Mouse (Mus musculus): ENCODE data around the gene Noct. TPM values are rescaled to one million over a fixed set of nuclear protein-coding genes. Genes with fewer than 3 reads are reported as not detected.

The Noct gene
- polyA plus RNA-seq, 1 experiment, result not detected

GRCm38 (mm10) chr3:51202491-51202987, 21.7 kb upstream of the Noct start:
- TF ChIP-seq CTCF (IDR thresholded peaks at IDR 0.05; ENCODE audit: insufficient read depth, low read depth, low read length) (no peak), POLR2A (IDR thresholded peaks at IDR 0.05; ENCODE audit: insufficient read depth, low read depth, low read length) (no peak)
- WGBS, result 92% methylated on average over 8 of the region's 8 CpGs
- no peak overlapping the region for H3K4me3 ChIP-seq (ENCODE audit: insufficient read depth, low read depth, low read length)
- H3K4me1 ChIP-seq (ENCODE audit: control insufficient read depth, insufficient read depth, low read length), result peaks cover 13% of the 10 kb centered on the region
- H3K27ac ChIP-seq (ENCODE audit: insufficient read depth, low read depth, low read length), result no peak overlapping the region

- TF ChIP-seq POLR2A (IDR thresholded peaks at IDR 0.05; ENCODE audit: insufficient read depth, low read depth, low read length) (no peak), CTCF (IDR thresholded peaks at IDR 0.05; ENCODE audit: insufficient read depth, low read depth, low read length) (no peak)
- no peak overlapping the region for H3K27ac ChIP-seq (ENCODE audit: insufficient read depth, low read depth, low read length)
- WGBS, result 96% methylated on average over 6 of the region's 6 CpGs
- peaks cover 6% of the 10 kb centered on the region; the same call in 1 of the 2 replicates for H3K4me1 ChIP-seq (ENCODE audit: control insufficient read depth, insufficient read depth, low read length)
- no peak overlapping the region for H3K4me3 ChIP-seq (ENCODE audit: insufficient read depth, low read depth, low read length)
Measured at GRCm38 (mm10) chr3:51203906-51204305, 20.3 kb upstream of the Noct start.

GRCm38 (mm10) chr3:51204441-51204840, 19.8 kb upstream of the Noct start:
- H3K4me3 ChIP-seq (ENCODE audit: insufficient read depth, low read depth, low read length), result no peak overlapping the region
- H3K27ac ChIP-seq (ENCODE audit: insufficient read depth, low read depth, low read length), result no peak overlapping the region
- WGBS, result 89% methylated on average over 5 of the region's 5 CpGs
- TF ChIP-seq POLR2A (IDR thresholded peaks at IDR 0.05; ENCODE audit: insufficient read depth, low read depth, low read length) (no peak), CTCF (IDR thresholded peaks at IDR 0.05; ENCODE audit: insufficient read depth, low read depth, low read length) (no peak)
- H3K4me1 ChIP-seq (ENCODE audit: control insufficient read depth, insufficient read depth, low read length), result peaks cover 4% of the 10 kb centered on the region; the same call in 1 of the 2 replicates

GRCm38 (mm10) chr3:51204897-51205296, 19.4 kb upstream of the Noct start:
- TF ChIP-seq POLR2A (IDR thresholded peaks at IDR 0.05; ENCODE audit: insufficient read depth, low read depth, low read length), result no peak
- no peak for TF ChIP-seq CTCF (IDR thresholded peaks at IDR 0.05; ENCODE audit: insufficient read depth, low read depth, low read length)
- Histone ChIP-seq H3K27ac (ENCODE audit: insufficient read depth, low read depth, low read length) (no peak overlapping the region), H3K4me1 (ENCODE audit: control insufficient read depth, insufficient read depth, low read length) (peaks cover 4% of the 10 kb centered on the region; the same call in 1 of the 2 replicates), H3K4me3 (ENCODE audit: insufficient read depth, low read depth, low read length) (no peak overlapping the region)
- WGBS, result 95% methylated on average over 14 of the region's 14 CpGs

GRCm38 (mm10) chr3:51206521-51206920, 17.7 kb upstream of the Noct start:
- TF ChIP-seq CTCF (IDR thresholded peaks at IDR 0.05; ENCODE audit: insufficient read depth, low read depth, low read length) (no peak), POLR2A (IDR thresholded peaks at IDR 0.05; ENCODE audit: insufficient read depth, low read depth, low read length) (no peak)
- 92% methylated on average over 7 of the region's 7 CpGs for WGBS
- Histone ChIP-seq H3K4me3 (ENCODE audit: insufficient read depth, low read depth, low read length) (no peak overlapping the region), H3K27ac (ENCODE audit: insufficient read depth, low read depth, low read length) (no peak overlapping the region), H3K4me1 (ENCODE audit: control insufficient read depth, insufficient read depth, low read length) (0 out of 2 replicates have a peak, but pooled peaks cover 3% of the 10 kb centered on the region)

- no peak overlapping the region for H3K27ac ChIP-seq (ENCODE audit: insufficient read depth, low read depth, low read length)
- H3K4me1 ChIP-seq (ENCODE audit: control insufficient read depth, insufficient read depth, low read length), result no peaks in the 10 kb centered on the region
- 77% methylated on average over 5 of the region's 5 CpGs for WGBS
- H3K4me3 ChIP-seq (ENCODE audit: insufficient read depth, low read depth, low read length), result no peak overlapping the region
- no peak for TF ChIP-seq POLR2A (IDR thresholded peaks at IDR 0.05; ENCODE audit: insufficient read depth, low read depth, low read length)
- no peak for TF ChIP-seq CTCF (IDR thresholded peaks at IDR 0.05; ENCODE audit: insufficient read depth, low read depth, low read length)
Measured at GRCm38 (mm10) chr3:51208633-51209032, 15.6 kb upstream of the Noct start.

GRCm38 (mm10) chr3:51209503-51210314, 14.5 kb upstream of the Noct start:
- Histone ChIP-seq H3K27ac (ENCODE audit: insufficient read depth, low read depth, low read length) (no peak overlapping the region), H3K4me1 (ENCODE audit: control insufficient read depth, insufficient read depth, low read length) (no peaks in the 10 kb centered on the region), H3K4me3 (ENCODE audit: insufficient read depth, low read depth, low read length) (no peak overlapping the region)
- 86% methylated on average over 7 of the region's 7 CpGs for WGBS
- TF ChIP-seq POLR2A (IDR thresholded peaks at IDR 0.05; ENCODE audit: insufficient read depth, low read depth, low read length) (no peak), CTCF (IDR thresholded peaks at IDR 0.05; ENCODE audit: insufficient read depth, low read depth, low read length) (no peak)

GRCm38 (mm10) chr3:51210485-51210884, 13.8 kb upstream of the Noct start:
- H3K4me1 ChIP-seq (ENCODE audit: control insufficient read depth, insufficient read depth, low read length), result no peaks in the 10 kb centered on the region
- TF ChIP-seq CTCF (IDR thresholded peaks at IDR 0.05; ENCODE audit: insufficient read depth, low read depth, low read length) (no peak), POLR2A (IDR thresholded peaks at IDR 0.05; ENCODE audit: insufficient read depth, low read depth, low read length) (no peak)
- WGBS, result 94% methylated on average over 3 of the region's 3 CpGs
- H3K27ac ChIP-seq (ENCODE audit: insufficient read depth, low read depth, low read length), result no peak overlapping the region
- H3K4me3 ChIP-seq (ENCODE audit: insufficient read depth, low read depth, low read length), result no peak overlapping the region

GRCm38 (mm10) chr3:51213111-51213510, 11.1 kb upstream of the Noct start:
- Histone ChIP-seq H3K27ac (ENCODE audit: insufficient read depth, low read depth, low read length) (no peak overlapping the region), H3K4me1 (ENCODE audit: control insufficient read depth, insufficient read depth, low read length) (no peaks in the 10 kb centered on the region), H3K4me3 (ENCODE audit: insufficient read depth, low read depth, low read length) (no peak overlapping the region)
- 96% methylated on average over 3 of the region's 3 CpGs for WGBS
- TF ChIP-seq POLR2A (IDR thresholded peaks at IDR 0.05; ENCODE audit: insufficient read depth, low read depth, low read length), result no peak
- TF ChIP-seq CTCF (IDR thresholded peaks at IDR 0.05; ENCODE audit: insufficient read depth, low read depth, low read length), result no peak
